Comparison of ENCODE assay signal across 19 mouse cellular contexts in the genomic region with DNA sequence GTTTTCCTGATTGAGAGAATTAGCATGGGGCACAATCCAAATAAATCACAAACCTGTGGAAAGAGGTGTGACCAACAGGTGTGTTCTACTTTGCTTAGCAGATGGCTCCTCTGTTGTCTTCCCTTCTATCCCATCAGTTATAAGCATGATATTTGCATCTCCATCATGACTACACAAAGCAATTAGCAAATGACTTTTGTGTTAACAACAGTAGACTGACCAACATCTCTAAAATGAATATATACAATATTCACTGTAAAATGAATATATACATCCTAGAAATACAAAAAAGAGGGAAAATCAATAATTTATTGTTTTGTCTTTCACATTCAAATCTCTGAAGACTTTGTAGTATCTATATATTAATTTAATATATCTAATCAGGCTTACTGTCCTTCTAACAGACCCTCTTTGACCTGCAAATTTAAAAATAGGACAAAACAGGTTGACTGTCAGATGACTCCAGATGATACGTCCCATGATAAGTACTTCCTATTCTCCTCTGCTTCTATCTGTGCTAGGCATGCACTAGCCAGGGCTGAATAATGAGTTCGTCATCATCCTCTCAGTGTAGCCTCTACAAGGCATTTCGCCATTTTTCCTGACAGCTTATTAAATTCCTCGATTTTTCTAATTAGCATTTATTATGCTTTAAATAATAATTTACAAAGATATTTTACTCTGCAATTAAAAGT.
A peak's percentile ranks its signal among the peaks of the same experiment; 100 is the strongest.
DNase-seq lines count a peak whose midpoint lies in the region; ATAC-seq lines count a peak whose summit lies in the region.
"Had no signal": no experiment of that assay in that cellular context is flagged by ENCODE, and none has a peak within 500 bp of the region (broad histone marks: within the 10 kb centered on the region; RNA-seq: fewer than 3 reads in every experiment).

No protein-coding gene starts in this region.

- H3K4me2 ChIP-seq in midbrain, embryonic 11.5 days, result no peak overlapping the region
- no peak overlapping the region for H3K4me2 ChIP-seq in midbrain, embryonic 16.5 days (ENCODE audit: low read length)
- no peak overlapping the region for H3K4me2 ChIP-seq in forebrain, embryonic 13.5 days
- H3K4me2 ChIP-seq in hindbrain, embryonic 12.5 days (replicated peaks), result no peak overlapping the region
- no peak overlapping the region for H3K4me2 ChIP-seq in midbrain, embryonic 14.5 days (ENCODE audit: low read length)

- peaks cover 7% of the 10 kb centered on the region; the same call in 1 of the 2 replicates for H3K4me1 ChIP-seq in midbrain, embryonic 11.5 days (ENCODE audit: control insufficient read depth, insufficient read depth, low read length)
- peaks cover 8% of the 10 kb centered on the region; the same call in 1 of the 2 replicates for H3K4me1 ChIP-seq in midbrain, embryonic 16.5 days (ENCODE audit: control insufficient read depth, insufficient read depth, low read length)
- peaks cover 29% of the 10 kb centered on the region for H3K4me1 ChIP-seq in forebrain, embryonic 13.5 days
- no peaks in the 10 kb centered on the region; the same call in 1 of the 2 replicates for H3K4me1 ChIP-seq in hindbrain, embryonic 12.5 days
- peaks cover 4% of the 10 kb centered on the region; the same call in 1 of the 2 replicates for H3K4me1 ChIP-seq in midbrain, embryonic 14.5 days (ENCODE audit: control insufficient read depth, insufficient read depth, low read length)
- peaks cover 18% of the 10 kb centered on the region for H3K4me1 ChIP-seq in limb, embryonic 10.5 days

- H3K9ac ChIP-seq in midbrain, embryonic 11.5 days (ENCODE audit: low read length), result no peak overlapping the region
- no peak overlapping the region for H3K9ac ChIP-seq in midbrain, embryonic 16.5 days (ENCODE audit: low read depth, low read length)
- H3K9ac ChIP-seq in forebrain, embryonic 13.5 days, result no peak overlapping the region
- H3K9ac ChIP-seq in hindbrain, embryonic 12.5 days, result no peak overlapping the region
- no peak overlapping the region for H3K9ac ChIP-seq in midbrain, embryonic 14.5 days (replicated peaks; ENCODE audit: low read length)

- 79% methylated on average over 4 of the region's 4 CpGs for WGBS in midbrain, embryonic 11.5 days
- WGBS in midbrain, embryonic 16.5 days, result 69% methylated on average over 4 of the region's 4 CpGs
- 43% methylated on average over 4 of the region's 4 CpGs for WGBS in forebrain, embryonic 13.5 days
- 75% methylated on average over 4 of the region's 4 CpGs for WGBS in hindbrain, embryonic 12.5 days
- WGBS in midbrain, embryonic 14.5 days, result 73% methylated on average over 4 of the region's 4 CpGs
- WGBS in limb, embryonic 10.5 days, result 93% methylated on average over 4 of the region's 4 CpGs

- no peaks in the 10 kb centered on the region for H3K9me3 ChIP-seq in midbrain, embryonic 11.5 days (ENCODE audit: control insufficient read depth, low read length)
- no peaks in the 10 kb centered on the region for H3K9me3 ChIP-seq in midbrain, embryonic 16.5 days (replicated peaks; ENCODE audit: control insufficient read depth, low read length, poor library complexity, severe bottlenecking)
- H3K9me3 ChIP-seq in forebrain, embryonic 13.5 days (replicated peaks), result no peaks in the 10 kb centered on the region
- H3K9me3 ChIP-seq in hindbrain, embryonic 12.5 days (replicated peaks), result no peaks in the 10 kb centered on the region
- no peaks in the 10 kb centered on the region for H3K9me3 ChIP-seq in midbrain, embryonic 14.5 days (ENCODE audit: control insufficient read depth, low read length)
- no peaks in the 10 kb centered on the region for H3K9me3 ChIP-seq in limb, embryonic 10.5 days (replicated peaks)

- H3K27ac ChIP-seq in midbrain, embryonic 11.5 days (ENCODE audit: low read depth, low read length), result peak overlapping the region; percentile 71; the same call in 1 of the 2 replicates
- H3K27ac ChIP-seq in midbrain, embryonic 16.5 days (ENCODE audit: low read length), result no peak overlapping the region
- H3K27ac ChIP-seq in forebrain, embryonic 13.5 days, result peak overlapping the region; percentile 72
- 0 out of 2 replicates have a peak overlapping the region, but pooled peaks have one; percentile 57 for H3K27ac ChIP-seq in hindbrain, embryonic 12.5 days
- peak overlapping the region; percentile 28; the same call in 1 of the 2 replicates for H3K27ac ChIP-seq in midbrain, embryonic 14.5 days (replicated peaks; ENCODE audit: low read depth, low read length)
- no peak overlapping the region for H3K27ac ChIP-seq in limb, embryonic 10.5 days
- H3K27ac ChIP-seq: heart, adult 2 months; kidney, postnatal 0 days; macrophage had no signal

- ATAC-seq in midbrain, embryonic 11.5 days (ENCODE audit: low FRiP score), result 0 out of 2 replicates have a peak, but pooled peaks have one; percentile 7
- ATAC-seq in midbrain, embryonic 16.5 days, result no peak
- peak; percentile 46 for ATAC-seq in forebrain, embryonic 13.5 days
- ATAC-seq in hindbrain, embryonic 12.5 days (ENCODE audit: low FRiP score), result peak; percentile 33
- peak; percentile 44; the same call in 1 of the 2 replicates for ATAC-seq in midbrain, embryonic 14.5 days (ENCODE audit: low FRiP score, low TSS enrichment)
- ATAC-seq: inflammation-experienced regulatory T-cells, adult 6 months had no signal

- no peaks in the 10 kb centered on the region for H3K27me3 ChIP-seq in midbrain, embryonic 11.5 days (ENCODE audit: control insufficient read depth, insufficient read depth, low read length)
- no peaks in the 10 kb centered on the region for H3K27me3 ChIP-seq in midbrain, embryonic 16.5 days (ENCODE audit: control insufficient read depth, insufficient read depth, low read depth, low read length)
- no peaks in the 10 kb centered on the region for H3K27me3 ChIP-seq in forebrain, embryonic 13.5 days
- no peaks in the 10 kb centered on the region for H3K27me3 ChIP-seq in hindbrain, embryonic 12.5 days
- no peaks in the 10 kb centered on the region for H3K27me3 ChIP-seq in midbrain, embryonic 14.5 days (ENCODE audit: control insufficient read depth, insufficient read depth, low read length)
- H3K27me3 ChIP-seq in limb, embryonic 10.5 days (ENCODE audit: low read depth, poor library complexity, severe bottlenecking), result no peaks in the 10 kb centered on the region
- H3K27me3 ChIP-seq: CH12.LX had no signal

- H3K4me3 ChIP-seq in midbrain, embryonic 11.5 days (ENCODE audit: low read depth, low read length), result no peak overlapping the region
- no peak overlapping the region for H3K4me3 ChIP-seq in midbrain, embryonic 16.5 days (ENCODE audit: low read depth, low read length)
- H3K4me3 ChIP-seq in forebrain, embryonic 13.5 days, result no peak overlapping the region
- no peak overlapping the region for H3K4me3 ChIP-seq in hindbrain, embryonic 12.5 days
- H3K4me3 ChIP-seq in midbrain, embryonic 14.5 days (replicated peaks; ENCODE audit: low read depth, low read length), result no peak overlapping the region
- H3K4me3 ChIP-seq in limb, embryonic 10.5 days, result no peak overlapping the region
- H3K4me3 ChIP-seq: heart, adult 2 months had no signal

- peak; percentile 84 for DNase-seq in midbrain, embryonic 11.5 days (ENCODE audit: low spot score, missing footprints)
- DNase-seq in midbrain, embryonic 14.5 days, result peak; percentile 22
- DNase-seq in cerebellum, adult 18-20 months, result no peak
- DNase-seq in yolk sac, embryonic 10.5 days (ENCODE audit: low spot score), result no peak
- no peak for DNase-seq in limb, embryonic 10.5 days (ENCODE audit: low spot score)
- DNase-seq: adrenal gland, adult 2 months; B cell, adult 2 months; cerebellum, adult 8-10 months; gastrocnemius, postnatal 25 days; heart, adult 2 months; kidney, adult 18-20 months; thymus, adult 18-20 months had no signal

- H3K36me3 ChIP-seq in midbrain, embryonic 11.5 days (ENCODE audit: control insufficient read depth, insufficient read depth, low read length), result no peaks in the 10 kb centered on the region
- H3K36me3 ChIP-seq in midbrain, embryonic 16.5 days (ENCODE audit: control insufficient read depth, insufficient read depth, low read length), result no peaks in the 10 kb centered on the region
- no peaks in the 10 kb centered on the region for H3K36me3 ChIP-seq in forebrain, embryonic 13.5 days (ENCODE audit: poor library complexity, severe bottlenecking)
- H3K36me3 ChIP-seq in hindbrain, embryonic 12.5 days, result no peaks in the 10 kb centered on the region
- H3K36me3 ChIP-seq in midbrain, embryonic 14.5 days (ENCODE audit: control insufficient read depth, insufficient read depth, low read length), result no peaks in the 10 kb centered on the region
- no peaks in the 10 kb centered on the region for H3K36me3 ChIP-seq in limb, embryonic 10.5 days

Comparison
In these comparisons a context has a peak if more than half of its experiments do, and no peak if none do; other contexts are left out.
1. H3K27ac ChIP-seq: peak in midbrain, embryonic 11.5 days (single experiment), forebrain, embryonic 13.5 days (single experiment), hindbrain, embryonic 12.5 days (single experiment) and midbrain, embryonic 14.5 days (single experiment); none in midbrain, embryonic 16.5 days (single experiment) and limb, embryonic 10.5 days (single experiment).
2. DNase-seq: peak in midbrain, embryonic 11.5 days (single experiment) and midbrain, embryonic 14.5 days (single experiment); none in cerebellum, adult 18-20 months (0 of 2), yolk sac, embryonic 10.5 days (single experiment) and limb, embryonic 10.5 days (single experiment).